Mouse (Mus musculus) frontal cortex, postnatal 10 days (tissue): ENCODE results near the gene 9130019O22Rik.
"Not testable (repeated sequence)": the region's sequence is repeated elsewhere in the genome, so short reads cannot be mapped to it uniquely, and the experiment has no call there.

Experiments used
- DNase-seq, 2 experiments: peaks; one replicate each; pipeline ENCODE4 v3.0.0; 2022; ENCODE audit warnings: low spot score in 2 of 2, mixed read lengths in 1 of 2

Gene 9130019O22Rik

DNA sequence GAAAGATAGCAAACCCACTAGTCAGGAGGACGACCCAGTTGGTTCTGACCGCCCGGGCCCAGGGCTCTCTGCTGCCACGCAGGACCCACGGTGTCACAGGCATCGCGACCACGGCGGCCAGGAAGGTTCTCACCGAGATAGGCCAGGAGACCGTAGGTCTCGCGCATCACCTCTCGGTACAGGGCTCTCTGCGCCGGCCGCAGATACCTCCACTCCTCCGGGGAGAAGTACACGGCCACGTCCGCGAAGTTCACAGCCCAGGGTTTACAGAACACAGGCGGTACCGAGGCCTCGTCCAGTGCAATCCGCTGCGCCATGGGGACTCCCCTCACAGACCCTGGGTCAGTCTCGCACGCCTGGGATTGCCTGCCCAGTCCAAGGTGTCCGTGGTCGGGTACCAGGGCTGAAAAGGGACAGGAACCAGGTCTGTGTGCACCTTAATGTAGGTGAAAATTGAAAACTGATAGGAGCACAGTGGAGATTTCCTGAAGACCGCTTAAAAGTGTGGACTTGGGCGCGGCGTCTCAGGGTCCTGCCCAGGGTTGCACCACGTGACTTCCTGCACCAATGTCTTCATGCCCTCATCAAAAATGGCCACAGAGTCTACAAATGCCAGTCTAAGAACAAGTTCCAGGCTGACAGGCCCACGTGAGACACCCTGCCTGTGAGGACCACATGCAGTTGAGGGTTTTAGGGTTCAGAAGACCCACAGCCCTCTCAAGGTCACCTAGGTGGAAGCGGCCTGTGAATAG lies at the start of gene 9130019O22Rik:
9130019O22Rik (minus strand) TSS at position 526 of the 752 bp plus-strand sequence.
- peak; percentile 79 to 83 for DNase-seq

DNA sequence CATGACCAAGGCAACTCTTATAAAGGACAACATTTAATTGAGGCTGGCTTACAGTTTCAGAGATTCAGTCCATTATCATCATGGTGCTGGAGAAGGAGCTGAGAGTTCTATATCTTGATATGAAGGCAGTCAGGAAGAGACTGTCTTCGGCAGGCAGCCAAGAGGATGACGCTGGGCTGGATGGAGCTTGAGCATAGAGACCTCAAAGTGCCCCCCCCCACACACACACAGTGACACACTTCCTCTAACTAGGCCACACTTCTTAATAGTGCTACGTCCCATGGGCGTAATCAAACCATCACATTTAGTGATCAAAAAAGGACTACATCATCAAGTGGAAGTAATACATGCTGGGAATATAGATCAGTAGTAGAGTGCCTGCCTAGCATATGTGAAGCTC lies 48.2 kb upstream of the 9130019O22Rik start:
- DNase-seq: no peak

DNA sequence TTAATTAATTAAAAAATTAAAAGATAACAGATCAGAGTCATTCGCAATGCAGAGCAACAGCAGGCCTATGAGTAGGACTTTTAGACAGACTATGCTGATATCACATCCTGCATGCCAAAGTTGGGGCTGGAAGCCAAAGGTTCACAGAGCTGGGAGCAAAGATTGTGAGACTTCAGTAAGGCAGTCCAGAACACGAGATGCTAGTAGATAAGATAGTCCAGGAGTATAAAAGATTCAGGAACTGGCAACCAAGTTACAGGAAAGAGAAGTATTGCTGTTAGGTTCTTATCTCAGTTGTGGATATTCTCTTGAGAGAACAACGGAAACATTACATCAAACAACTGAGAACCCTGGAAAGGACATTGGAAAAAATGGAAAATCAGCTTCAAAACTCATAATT lies 39.4 kb upstream of the 9130019O22Rik start:
- no peak for DNase-seq

DNA sequence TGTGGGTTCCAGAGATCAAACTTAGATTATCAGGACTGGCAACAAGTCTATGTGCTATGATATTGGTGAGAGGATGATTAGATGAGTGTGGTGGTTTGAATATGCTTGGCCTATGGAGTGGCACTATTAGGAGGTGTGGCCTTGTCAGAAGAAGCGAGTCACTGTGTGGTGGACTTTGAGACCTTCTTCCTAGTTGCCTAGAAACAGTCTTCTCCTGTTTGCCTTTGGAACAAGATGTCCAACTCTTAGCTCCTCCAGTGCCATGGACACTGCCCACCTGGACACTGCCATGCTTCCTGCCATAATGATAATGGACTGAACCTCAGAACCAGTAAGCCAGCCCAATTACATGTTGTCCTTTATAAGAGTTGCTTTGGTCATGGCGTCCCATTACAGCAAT lies 38.9 kb upstream of the 9130019O22Rik start:
- DNase-seq: no peak

DNA sequence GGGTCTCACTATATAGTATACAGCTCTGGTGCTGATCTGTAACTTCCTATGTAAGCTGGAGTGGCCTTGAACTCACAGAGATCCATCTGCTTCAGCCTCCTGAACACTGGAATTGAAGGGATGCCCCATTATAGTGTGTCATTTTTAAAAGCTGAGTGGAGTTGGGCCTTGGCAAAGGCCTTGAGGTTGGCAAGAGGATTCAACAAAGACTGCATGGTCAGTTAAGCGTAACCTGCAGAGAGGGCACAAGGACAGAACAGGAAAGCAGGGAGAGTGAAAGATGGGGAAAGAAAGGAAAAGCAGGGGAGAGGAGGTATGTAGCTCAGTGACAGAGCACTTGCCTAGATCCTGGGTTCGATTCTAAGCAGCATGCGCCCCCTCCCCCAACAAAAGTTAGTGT lies 38.3 kb upstream of the 9130019O22Rik start:
- no peak for DNase-seq

DNA sequence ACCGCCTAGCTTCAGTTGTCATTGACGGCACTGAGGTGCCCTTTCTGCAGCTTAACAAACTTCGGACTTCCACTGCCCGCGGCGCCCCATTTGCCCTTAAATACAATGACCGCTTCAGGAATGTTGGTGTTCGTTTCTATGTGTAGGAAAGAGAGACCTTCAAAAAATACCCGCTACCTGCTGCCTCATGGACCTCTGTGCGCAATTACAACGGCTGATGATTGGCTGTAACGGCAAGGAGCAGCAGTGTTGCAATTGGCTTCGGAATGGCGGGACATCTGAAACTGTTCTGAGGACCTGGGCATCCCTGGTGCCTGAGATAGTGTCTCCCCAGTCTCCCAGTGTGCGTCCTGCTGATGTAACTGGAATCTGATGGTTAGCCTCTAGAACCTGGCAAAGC lies 35.3 kb upstream of the 9130019O22Rik start:
- DNase-seq: peak in 1 of 2 experiments; percentile 29

DNA sequence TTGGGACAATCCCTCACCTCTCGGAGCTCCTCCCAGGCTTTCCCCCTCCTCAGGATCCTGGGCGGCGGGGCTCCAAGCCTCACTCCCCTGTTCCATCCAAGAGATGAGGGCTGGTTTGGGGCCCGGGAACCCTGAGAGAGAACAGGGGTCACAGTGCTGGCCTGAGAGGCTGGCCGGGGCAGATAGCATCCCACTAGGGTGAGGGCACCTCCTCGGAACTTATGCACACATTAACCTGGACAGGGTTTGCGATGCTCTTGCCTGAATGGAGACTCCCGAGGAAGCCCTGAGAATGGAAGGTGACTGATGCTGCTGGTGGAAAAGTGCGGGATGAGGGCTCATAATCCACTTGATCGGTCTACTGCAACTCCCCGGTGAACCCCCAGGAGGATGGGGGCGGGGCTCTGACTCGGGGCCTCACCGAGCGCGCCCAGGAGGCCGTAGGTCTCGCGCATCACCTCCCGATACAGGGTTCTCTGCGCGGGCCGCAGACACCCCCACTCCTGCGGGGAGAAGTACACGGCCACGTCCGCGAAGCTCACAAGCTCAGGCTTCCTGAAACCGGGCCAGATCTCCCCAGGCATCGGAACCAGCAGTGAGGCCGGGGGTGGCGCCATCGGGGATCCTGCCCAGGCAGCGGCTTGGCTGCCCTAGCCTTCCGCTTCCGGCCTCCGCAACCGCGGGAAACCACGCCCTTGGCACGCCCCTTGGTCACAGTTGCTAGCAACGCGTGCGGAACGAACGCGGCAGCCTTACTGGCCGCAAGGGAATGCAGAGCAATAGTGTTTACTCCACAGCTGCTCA lies 34.6 kb upstream of the 9130019O22Rik start, which contains the start of gene Zfp688:
Zfp688 (minus strand) TSS at position 681 of the 804 bp plus-strand sequence.
- peak; percentile 83 to 90 for DNase-seq

DNA sequence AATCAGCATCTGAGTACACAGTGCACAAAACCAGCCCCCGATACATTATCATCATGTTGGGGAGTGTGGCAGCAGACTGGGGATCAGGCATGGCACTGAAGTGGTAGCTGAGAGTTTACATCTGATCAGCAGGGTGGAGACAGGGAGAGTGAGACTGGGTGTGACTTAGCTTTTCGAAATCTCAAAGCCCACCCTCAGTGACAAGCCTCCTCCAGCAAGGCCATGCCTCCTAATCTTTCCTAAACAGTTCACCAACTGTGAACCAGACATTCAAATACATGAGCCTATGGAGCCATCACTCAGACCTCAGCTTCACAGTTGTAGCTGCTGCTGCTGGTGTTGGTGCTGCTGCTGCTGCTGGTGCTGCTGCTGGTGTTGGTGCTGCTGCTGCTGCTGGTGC lies 24.5 kb upstream of the 9130019O22Rik start:
- DNase-seq: no peak

DNA sequence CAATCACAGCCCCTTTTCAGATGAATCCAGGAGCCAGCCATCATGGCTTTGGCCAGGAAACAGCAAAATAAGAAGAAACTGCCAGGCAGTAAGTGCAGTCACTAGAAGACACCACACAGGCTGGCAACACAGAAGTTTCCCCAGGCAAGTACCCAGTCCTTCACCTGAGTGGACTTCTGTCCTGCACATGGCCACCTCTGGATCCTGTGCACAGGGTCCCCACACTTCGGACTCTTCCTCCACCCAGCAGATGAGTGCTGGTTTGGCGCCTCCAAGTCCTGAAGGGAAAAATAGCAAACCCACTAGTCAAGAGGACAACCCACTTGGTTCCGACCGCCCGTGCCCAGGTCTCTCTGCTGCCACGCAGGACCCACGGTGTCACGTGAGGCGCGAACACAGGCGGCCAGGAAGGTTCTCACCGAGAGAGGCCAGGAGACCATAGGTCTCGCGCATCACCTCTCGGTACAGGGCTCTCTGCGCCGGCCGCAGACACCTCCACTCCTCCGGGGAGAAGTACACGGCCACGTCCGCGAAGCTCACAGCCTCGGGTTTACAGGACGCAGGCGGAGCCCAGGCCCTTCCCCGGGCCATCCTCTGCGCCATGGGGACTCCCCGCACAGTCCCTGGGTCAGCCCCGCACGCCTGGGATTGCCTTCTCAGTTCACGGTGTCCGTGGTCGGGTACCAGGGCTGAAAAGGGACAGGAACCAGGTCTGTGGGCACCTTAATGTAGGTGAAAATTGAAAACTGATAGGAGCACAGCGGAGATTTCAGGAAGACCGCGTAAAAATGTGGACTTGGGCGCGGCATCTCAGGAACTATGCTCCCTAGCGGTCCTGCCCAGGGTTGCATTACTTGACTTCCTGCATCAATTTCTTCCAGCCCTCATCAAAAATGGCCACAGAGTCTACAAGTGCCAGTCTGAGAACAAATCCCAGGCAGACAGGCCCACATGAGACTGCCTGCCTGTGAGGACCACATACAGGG lies 19.3 kb upstream of the 9130019O22Rik start, which contains the start of gene Zfp764:
Zfp764 (minus strand) TSS at position 821 of the 986 bp plus-strand sequence.
- peak; percentile 66 to 79 for DNase-seq

DNA sequence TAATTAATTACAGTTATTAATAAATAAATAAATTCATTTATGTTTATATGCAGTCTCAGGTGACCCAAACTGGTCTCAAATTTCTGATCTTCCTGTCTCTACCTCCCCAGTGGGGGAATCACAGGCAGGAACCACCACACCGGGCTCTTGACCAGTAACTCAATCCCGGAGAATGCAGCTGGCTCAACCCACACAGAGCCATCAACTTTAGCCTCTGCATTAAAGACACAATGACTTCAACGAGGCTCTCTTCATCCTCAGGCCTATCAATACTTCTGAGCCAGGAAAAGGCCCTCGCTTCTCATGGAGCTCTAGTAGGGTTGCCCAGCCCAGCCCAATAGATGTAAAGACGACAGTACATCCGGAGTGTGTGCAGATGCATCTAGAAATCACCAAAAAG lies 17.1 kb upstream of the 9130019O22Rik start:
- not testable (repeated sequence) for DNase-seq

DNA sequence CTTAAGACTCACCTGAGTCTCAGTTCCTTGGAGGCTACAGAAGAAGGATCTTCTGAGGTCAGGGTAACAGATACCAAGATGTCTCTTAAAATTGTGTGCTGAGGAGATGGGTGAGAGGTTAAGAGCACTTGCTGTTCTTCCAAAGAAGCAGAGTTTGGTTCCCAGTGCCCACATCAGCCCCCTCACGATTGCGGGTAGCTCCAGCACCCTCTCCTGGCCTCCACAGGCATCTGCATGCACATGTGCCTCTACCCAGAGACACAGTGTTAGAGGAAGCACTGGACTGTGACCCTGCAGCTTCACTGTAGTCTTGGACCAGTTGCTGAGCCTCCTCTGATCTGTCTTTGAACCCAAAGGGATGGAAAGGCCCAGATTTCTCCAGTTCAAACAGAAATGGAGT lies 16.0 kb upstream of the 9130019O22Rik start:
- no peak for DNase-seq

DNA sequence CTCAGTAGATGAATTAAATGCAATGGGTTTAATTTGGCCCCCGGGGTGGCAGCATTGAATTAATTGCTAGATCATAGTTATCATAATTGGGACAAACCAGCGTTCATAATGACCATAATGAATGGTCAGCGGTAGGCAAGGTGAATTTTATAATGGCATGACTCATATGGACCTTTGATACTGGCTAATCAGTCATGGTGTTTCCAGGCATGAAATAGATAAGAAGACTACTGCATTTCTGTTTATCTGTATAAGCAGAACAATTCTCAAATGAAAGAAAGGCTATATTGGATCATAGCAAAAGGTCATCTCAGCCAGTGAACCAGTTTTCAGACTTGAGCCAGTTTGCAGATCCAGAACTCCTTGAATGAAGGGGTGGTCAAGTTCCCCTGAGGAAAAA lies 13.4 kb upstream of the 9130019O22Rik start:
- no peak for DNase-seq

DNA sequence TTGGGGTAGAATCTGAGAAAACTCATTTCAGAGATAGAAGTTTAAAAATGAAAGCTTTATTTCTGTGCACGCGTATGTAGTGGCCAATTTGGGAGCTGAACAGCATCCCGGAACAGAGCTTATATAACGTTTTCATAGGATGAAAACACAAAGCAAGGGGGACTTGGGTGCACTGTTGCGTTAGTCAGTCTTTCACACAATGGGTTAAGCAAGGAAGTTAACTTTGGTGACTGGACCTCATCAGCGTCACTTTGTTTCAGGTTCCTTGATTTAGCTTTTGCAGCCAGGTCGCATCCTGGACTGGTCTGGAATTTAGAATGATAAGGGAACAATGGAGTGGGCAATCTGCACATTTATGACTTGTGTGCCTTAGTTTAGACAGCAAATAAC lies 7.0 kb upstream of the 9130019O22Rik start:
- no peak for DNase-seq

DNA sequence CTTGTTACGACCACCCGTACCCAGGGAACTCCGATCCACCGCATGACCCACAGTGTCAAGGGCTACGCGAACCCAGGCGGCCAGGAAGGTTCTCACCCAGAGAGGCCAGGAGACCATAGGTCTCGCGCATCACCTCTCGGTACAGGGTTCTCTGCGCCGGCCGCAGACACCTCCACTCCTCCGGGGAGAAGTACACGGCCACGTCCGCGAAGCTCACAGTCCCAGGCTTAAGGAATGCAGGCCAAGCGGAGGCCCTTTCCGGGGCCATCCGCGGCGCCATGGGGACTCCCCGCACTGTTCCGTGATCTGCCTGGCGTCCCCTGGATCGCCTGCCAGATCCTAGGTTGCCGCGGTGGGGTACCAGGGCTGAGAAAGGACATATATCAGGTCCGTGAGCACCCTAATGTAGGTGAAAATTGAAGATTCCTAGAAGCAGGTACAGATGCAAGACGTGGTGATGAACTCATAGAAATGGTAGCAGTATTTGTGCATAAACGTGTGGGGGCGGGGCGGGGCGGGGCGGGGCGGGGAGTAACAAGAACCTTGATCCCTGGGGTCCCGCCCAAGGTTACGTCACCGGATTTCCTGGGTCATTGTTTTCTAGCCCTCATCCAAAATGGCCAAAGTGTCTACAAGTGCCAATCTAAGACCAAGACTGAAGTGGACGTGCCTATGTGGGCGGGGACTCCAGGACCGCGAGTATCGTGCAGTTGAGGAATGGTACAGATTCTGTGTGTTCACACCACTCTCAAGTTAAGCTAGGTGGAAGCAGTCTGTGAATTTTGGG lies 6.4 kb upstream of the 9130019O22Rik start, which contains the start of gene E430018J23Rik:
E430018J23Rik (minus strand) TSS at position 473 of the 787 bp plus-strand sequence.
- peak; percentile 91 to 95 for DNase-seq

DNA sequence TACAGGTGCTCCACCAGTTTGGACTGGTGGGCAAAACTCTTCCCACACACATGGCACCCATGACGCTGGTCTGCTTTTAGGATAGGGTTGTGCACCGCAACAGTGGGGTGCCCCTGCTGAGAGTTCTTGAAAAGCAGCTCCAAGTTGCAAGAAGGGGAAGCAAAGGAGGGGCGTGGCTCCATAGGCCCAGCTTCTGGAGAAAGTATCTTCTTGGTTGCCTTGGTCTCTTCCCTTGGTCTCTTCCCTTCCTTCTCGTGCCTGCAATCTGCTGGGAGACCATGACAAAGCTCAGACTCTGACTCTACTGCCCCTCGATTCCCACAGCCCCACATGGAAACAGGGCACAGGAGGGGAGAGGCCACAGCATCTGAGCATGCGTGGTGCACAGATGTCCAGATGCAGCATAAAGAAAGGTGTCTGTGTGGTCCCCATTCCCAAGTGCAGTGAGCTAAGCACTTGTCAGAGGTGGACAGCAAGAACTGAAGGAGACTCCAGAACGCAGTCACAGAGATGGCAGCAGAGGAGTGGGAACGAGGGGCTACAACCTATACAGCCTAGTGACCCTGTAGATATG lies 5.4 kb upstream of the 9130019O22Rik start:
- DNase-seq: no peak

DNA sequence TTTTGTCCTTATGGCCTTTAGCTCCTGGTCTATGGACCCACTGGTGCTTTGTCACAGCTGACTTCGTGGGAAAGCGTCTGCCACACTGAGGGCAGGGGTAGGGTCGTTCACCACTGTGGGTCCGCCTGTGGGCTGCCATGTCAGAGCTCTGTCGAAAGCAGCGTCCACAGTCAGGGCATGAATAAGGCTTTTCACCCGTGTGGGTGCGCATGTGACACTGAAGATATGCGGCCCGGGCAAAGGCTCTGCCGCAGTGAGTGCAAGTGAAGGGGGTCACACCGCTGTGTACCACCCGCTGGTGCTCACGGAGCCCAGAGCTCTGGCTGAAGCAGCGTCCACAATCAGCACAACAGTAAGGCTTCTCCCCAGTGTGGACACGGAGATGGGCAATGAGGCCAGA lies 4.6 kb upstream of the 9130019O22Rik start:
- DNase-seq: no peak

DNA sequence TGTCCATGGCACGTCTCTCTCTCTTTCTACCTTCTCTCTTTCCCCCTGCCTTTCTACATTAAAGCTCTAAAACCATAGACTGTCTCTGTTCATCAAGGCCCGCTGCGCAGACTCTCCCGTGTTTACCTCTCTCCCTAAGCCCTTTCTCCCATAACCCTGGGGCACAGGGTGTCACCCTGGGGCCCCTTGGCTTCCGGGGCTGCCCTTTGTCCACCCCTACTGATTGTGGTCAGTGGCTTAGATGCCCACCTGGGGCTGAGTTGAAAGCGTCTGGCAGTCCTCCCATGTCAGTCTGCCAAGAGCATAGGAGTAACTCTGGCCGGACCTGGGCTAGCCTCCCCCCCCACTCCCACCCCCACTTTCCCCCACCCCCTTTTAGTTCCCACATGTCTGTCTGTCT lies 3.3 kb upstream of the 9130019O22Rik start:
- no peak for DNase-seq

DNA sequence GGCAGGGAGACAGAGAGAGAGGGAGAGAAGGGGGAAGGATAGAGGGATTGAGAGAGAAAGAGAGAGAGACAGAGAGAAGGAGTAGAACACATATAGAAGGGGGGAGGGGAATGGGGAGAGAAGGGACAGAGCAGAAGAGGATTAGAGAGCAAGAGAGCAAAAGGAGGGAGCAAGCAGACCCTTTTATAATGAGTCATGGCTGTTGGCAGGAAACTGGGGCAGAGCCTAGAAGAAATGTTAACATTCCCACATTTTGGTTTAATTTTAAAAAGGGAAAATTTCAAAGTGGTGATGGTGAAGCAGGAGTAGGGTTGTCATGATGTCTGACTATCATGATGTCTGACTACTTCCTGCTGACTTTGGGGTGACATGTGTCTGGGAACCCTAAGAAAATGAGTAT lies 1.2 kb upstream of the 9130019O22Rik start:
- DNase-seq: not testable (repeated sequence)

DNA sequence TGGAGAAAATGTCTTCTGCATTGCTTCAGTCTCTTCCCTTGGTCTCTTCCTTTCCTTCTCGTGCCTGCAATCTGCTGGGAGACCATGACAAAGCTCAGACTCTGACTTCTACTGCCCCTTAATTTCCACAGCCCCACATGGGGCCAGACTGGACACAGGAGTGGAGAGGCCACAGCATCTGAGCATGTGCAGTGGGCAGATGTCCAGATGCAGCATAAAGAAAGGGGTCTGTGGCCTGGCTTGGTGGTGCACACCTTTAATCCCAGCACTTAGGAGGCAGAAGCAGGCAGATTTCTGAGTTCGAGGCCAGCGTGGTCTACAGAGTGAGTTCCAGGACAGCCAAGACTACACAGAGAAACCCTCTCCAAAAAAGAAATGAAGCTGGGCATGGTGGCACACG lies 1.4 kb downstream of the 9130019O22Rik start:
- not testable (repeated sequence) for DNase-seq

DNA sequence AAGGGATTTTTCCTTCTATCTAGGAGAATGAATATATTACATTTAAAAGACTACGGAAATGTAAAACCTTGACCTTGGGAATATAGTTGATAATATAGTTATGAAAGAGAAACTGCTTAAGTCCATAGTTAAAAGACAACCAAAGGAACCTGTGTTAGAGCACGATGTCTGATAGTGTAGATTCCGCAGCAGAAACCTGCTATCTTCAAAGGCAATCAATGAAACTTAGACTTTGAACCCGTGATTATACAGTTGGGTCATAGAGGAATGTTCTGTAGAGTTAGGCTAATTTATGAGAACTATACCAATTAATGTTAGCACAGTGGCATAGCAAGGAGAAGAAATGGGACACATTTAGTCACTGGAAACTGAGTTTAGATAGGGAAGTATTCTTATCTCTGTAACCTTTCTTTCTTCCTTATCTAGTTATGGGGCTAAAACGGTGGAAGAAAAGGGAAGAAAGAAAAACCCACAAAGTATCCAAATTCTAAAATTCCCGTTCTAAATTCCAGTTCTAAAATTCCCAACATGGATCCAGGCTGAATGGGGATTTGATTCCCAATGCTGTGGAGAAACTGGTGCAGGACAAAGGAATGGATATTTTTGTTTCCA lies 8.6 kb downstream of the 9130019O22Rik start:
- DNase-seq: no peak
